In genomic region chr10:127922241-127922640, GRCm38 (mm10) we compare ENCODE assay signal across 26 mouse cellular contexts. TPM values are rescaled to one million over a fixed set of nuclear protein-coding genes. Genes with fewer than 3 reads are reported as not detected.
"Had no signal": no experiment of that assay in that cellular context is flagged by ENCODE, and none has a peak within 500 bp of the region (broad histone marks: within the 10 kb centered on the region; RNA-seq: fewer than 3 reads in every experiment).

No protein-coding gene starts in this region.

- ATAC-seq: liver, postnatal 0 days; lung, postnatal 0 days; midbrain, embryonic 13.5 days had no signal

- H3K4me1 ChIP-seq: midbrain, embryonic 13.5 days had no signal

- DNase-seq: kidney, adult 18-20 months; kidney, postnatal 4 days; layer of hippocampus, postnatal 36 days; left cerebral cortex, postnatal 4 days; liver, postnatal 0 days; lung, embryonic 14.5 days; thymus, postnatal 25 days had no signal

- H3K27me3 ChIP-seq: limb, embryonic 12.5 days; limb, embryonic 15.5 days; midbrain, embryonic 13.5 days had no signal

- H3K36me3 ChIP-seq: limb, embryonic 12.5 days; limb, embryonic 15.5 days; midbrain, embryonic 13.5 days had no signal

- H3K9ac ChIP-seq: limb, embryonic 12.5 days; limb, embryonic 15.5 days; liver, embryonic 14.5 days; liver, postnatal 0 days; lung, embryonic 14.5 days; midbrain, embryonic 13.5 days had no signal

- H3K9me3 ChIP-seq: limb, embryonic 12.5 days; limb, embryonic 15.5 days; midbrain, embryonic 13.5 days had no signal

- H3K4me2 ChIP-seq: limb, embryonic 12.5 days; limb, embryonic 15.5 days; liver, embryonic 11.5 days; lung, embryonic 14.5 days; midbrain, embryonic 13.5 days had no signal

- H3K4me3 ChIP-seq: left cerebral cortex, adult 2 months; limb, embryonic 12.5 days; limb, embryonic 15.5 days; midbrain, embryonic 13.5 days had no signal

- H3K27ac ChIP-seq: kidney, postnatal 0 days; left cerebral cortex, adult 2 months; limb, embryonic 12.5 days; limb, embryonic 15.5 days; liver, embryonic 14.5 days; macrophage; midbrain, embryonic 13.5 days had no signal

RNA-seq across cellular contexts. Expression of gene Sdr9c7, which starts 23.9 kb away (rescaled TPM):
- total RNA-seq: layer of hippocampus, adult 18-20 months; layer of hippocampus, postnatal 10 days; layer of hippocampus, postnatal 36 days; left cerebral cortex, adult 2 months; left cerebral cortex, postnatal 14 days; left cerebral cortex, postnatal 4 days; megakaryocyte, adult 5-6 weeks had no signal
- polyA plus RNA-seq: kidney, embryonic 14.5 days; kidney, postnatal 0 days; limb, embryonic 12.5 days; liver, embryonic 11.5 days; liver, embryonic 14.5 days; lung, embryonic 14.5 days; lung, postnatal 0 days; macrophage; midbrain, embryonic 13.5 days; midbrain, postnatal 0 days; neural tube, embryonic 11.5 days; neural tube, embryonic 14.5 days; stomach, embryonic 14.5 days had no signal

RNA-seq across cellular contexts. Expression of gene Rdh7, which starts 33.6 kb away (rescaled TPM):
- total RNA-seq: layer of hippocampus, adult 18-20 months; layer of hippocampus, postnatal 10 days; layer of hippocampus, postnatal 36 days; left cerebral cortex, adult 2 months; left cerebral cortex, postnatal 14 days; left cerebral cortex, postnatal 4 days; megakaryocyte, adult 5-6 weeks; midbrain, postnatal 0 days had no signal
- polyA plus RNA-seq: kidney, embryonic 14.5 days; limb, embryonic 12.5 days; limb, embryonic 15.5 days; liver, embryonic 11.5 days; lung, embryonic 14.5 days; lung, postnatal 0 days; macrophage; midbrain, embryonic 13.5 days; midbrain, postnatal 0 days; neural tube, embryonic 11.5 days; neural tube, embryonic 14.5 days; stomach, embryonic 14.5 days; thymus, postnatal 0 days had no signal

RNA-seq across cellular contexts. Expression of gene Rdh16f2, which starts 56.0 kb away (rescaled TPM):
- total RNA-seq: layer of hippocampus, adult 18-20 months; layer of hippocampus, postnatal 10 days; layer of hippocampus, postnatal 36 days; left cerebral cortex, adult 2 months; left cerebral cortex, postnatal 14 days; left cerebral cortex, postnatal 4 days; megakaryocyte, adult 5-6 weeks; midbrain, postnatal 0 days had no signal
- polyA plus RNA-seq: kidney, embryonic 14.5 days; limb, embryonic 12.5 days; limb, embryonic 15.5 days; liver, embryonic 11.5 days; lung, embryonic 14.5 days; lung, postnatal 0 days; macrophage; midbrain, embryonic 13.5 days; midbrain, postnatal 0 days; neural tube, embryonic 11.5 days; neural tube, embryonic 14.5 days; stomach, embryonic 14.5 days had no signal
